Mouse (Mus musculus): ENCODE results near the gene Cd36. TPM values are rescaled to one million over a fixed set of nuclear protein-coding genes. Genes with fewer than 3 reads are reported as not detected.
"Not testable (repeated sequence)": the region's sequence is repeated elsewhere in the genome, so short reads cannot be mapped to it uniquely, and the experiment has no call there.

Gene Cd36
- polyA plus RNA-seq, 1 experiment: 17.0 TPM

- no peak for DNase-seq
- Histone ChIP-seq H3K36me3 (ENCODE audit: control insufficient read depth, insufficient read depth, low read length) (no peaks in the 10 kb centered on the region), H3K4me1 (replicated peaks; ENCODE audit: control insufficient read depth, insufficient read depth, low read length) (no peaks in the 10 kb centered on the region), H3K27ac (ENCODE audit: control insufficient read depth, insufficient read depth, low read length) (no peak overlapping the region), H3K27me3 (ENCODE audit: control insufficient read depth, insufficient read depth, low read length) (no peaks in the 10 kb centered on the region), H3K4me3 (ENCODE audit: control insufficient read depth, insufficient read depth, low read length) (no peak overlapping the region)
- 87% methylated on average over 5 of the region's 5 CpGs for WGBS
- no peak for TF ChIP-seq CTCF (IDR thresholded peaks at IDR 0.05; ENCODE audit: borderline replicate concordance, control insufficient read depth, extremely low read depth, insufficient read depth, low read length, poor library complexity)
- TF ChIP-seq POLR2A (IDR thresholded peaks at IDR 0.05; ENCODE audit: control insufficient read depth, extremely low read depth, insufficient read depth, low read length, poor library complexity): no peak
Measured at GRCm38 (mm10) chr5:17918966-17919365, 30.4 kb upstream of the Cd36 start.

- no peak for TF ChIP-seq POLR2A (IDR thresholded peaks at IDR 0.05; ENCODE audit: control insufficient read depth, extremely low read depth, insufficient read depth, low read length, poor library complexity)
- H3K4me1 ChIP-seq (replicated peaks; ENCODE audit: control insufficient read depth, insufficient read depth, low read length): no peaks in the 10 kb centered on the region
- 90% methylated on average over 7 of the region's 7 CpGs for WGBS
- DNase-seq: no peak
- H3K27ac ChIP-seq (ENCODE audit: control insufficient read depth, insufficient read depth, low read length): no peak overlapping the region
- no peaks in the 10 kb centered on the region for H3K36me3 ChIP-seq (ENCODE audit: control insufficient read depth, insufficient read depth, low read length)
- H3K4me3 ChIP-seq (ENCODE audit: control insufficient read depth, insufficient read depth, low read length): no peak overlapping the region
- no peaks in the 10 kb centered on the region for H3K27me3 ChIP-seq (ENCODE audit: control insufficient read depth, insufficient read depth, low read length)
Measured at GRCm38 (mm10) chr5:17904766-17905165, 16.2 kb upstream of the Cd36 start.

GRCm38 (mm10) chr5:17898948-17899347 is 10.3 kb upstream of the Cd36 start:
- no peak overlapping the region for H3K27ac ChIP-seq (ENCODE audit: control insufficient read depth, insufficient read depth, low read length)
- H3K36me3 ChIP-seq (ENCODE audit: control insufficient read depth, insufficient read depth, low read length): no peaks in the 10 kb centered on the region
- H3K4me1 ChIP-seq (replicated peaks; ENCODE audit: control insufficient read depth, insufficient read depth, low read length): no peaks in the 10 kb centered on the region
- no peak for DNase-seq
- TF ChIP-seq POLR2A (IDR thresholded peaks at IDR 0.05; ENCODE audit: control insufficient read depth, extremely low read depth, insufficient read depth, low read length, poor library complexity) (no peak), CTCF (IDR thresholded peaks at IDR 0.05; ENCODE audit: borderline replicate concordance, control insufficient read depth, extremely low read depth, insufficient read depth, low read length, poor library complexity) (no peak)
- no peaks in the 10 kb centered on the region for H3K27me3 ChIP-seq (ENCODE audit: control insufficient read depth, insufficient read depth, low read length)
- H3K4me3 ChIP-seq (ENCODE audit: control insufficient read depth, insufficient read depth, low read length): no peak overlapping the region
- WGBS: 36% methylated on average over 3 of the region's 3 CpGs

- H3K27ac ChIP-seq (ENCODE audit: control insufficient read depth, insufficient read depth, low read length): not testable (repeated sequence)
Measured at GRCm38 (mm10) chr5:17897641-17898040, 9.0 kb upstream of the Cd36 start.

GRCm38 (mm10) chr5:17893577-17894172 is 5.1 kb upstream of the Cd36 start:
- H3K27ac ChIP-seq (ENCODE audit: control insufficient read depth, insufficient read depth, low read length): no peak overlapping the region

More at GRCm38 (mm10) chr5:17897641-17898040, 9.0 kb upstream of the Cd36 start:
- not testable (repeated sequence) for H3K4me3 ChIP-seq (ENCODE audit: control insufficient read depth, insufficient read depth, low read length); H3K27me3 ChIP-seq (ENCODE audit: control insufficient read depth, insufficient read depth, low read length); H3K36me3 ChIP-seq (ENCODE audit: control insufficient read depth, insufficient read depth, low read length); H3K4me1 ChIP-seq (replicated peaks; ENCODE audit: control insufficient read depth, insufficient read depth, low read length); DNase-seq
- 96% methylated on average over 5 of the region's 5 CpGs for WGBS

GRCm38 (mm10) chr5:17889291-17889690 is 690 bp upstream of the Cd36 start:
- Histone ChIP-seq H3K36me3 (ENCODE audit: control insufficient read depth, insufficient read depth, low read length) (no peaks in the 10 kb centered on the region), H3K4me3 (ENCODE audit: control insufficient read depth, insufficient read depth, low read length) (no peak overlapping the region), H3K27ac (ENCODE audit: control insufficient read depth, insufficient read depth, low read length) (no peak overlapping the region), H3K27me3 (ENCODE audit: control insufficient read depth, insufficient read depth, low read length) (no peaks in the 10 kb centered on the region), H3K4me1 (replicated peaks; ENCODE audit: control insufficient read depth, insufficient read depth, low read length) (no peaks in the 10 kb centered on the region)
- TF ChIP-seq CTCF (IDR thresholded peaks at IDR 0.05; ENCODE audit: borderline replicate concordance, control insufficient read depth, extremely low read depth, insufficient read depth, low read length, poor library complexity) (no peak), POLR2A (IDR thresholded peaks at IDR 0.05; ENCODE audit: control insufficient read depth, extremely low read depth, insufficient read depth, low read length, poor library complexity) (no peak)
- no peak for DNase-seq
- WGBS: 89% methylated on average over 1 of the region's 1 CpGs

More at GRCm38 (mm10) chr5:17893577-17894172, 5.1 kb upstream of the Cd36 start:
- DNase-seq: no peak
- H3K27me3 ChIP-seq (ENCODE audit: control insufficient read depth, insufficient read depth, low read length): no peaks in the 10 kb centered on the region
- no peak for TF ChIP-seq CTCF (IDR thresholded peaks at IDR 0.05; ENCODE audit: borderline replicate concordance, control insufficient read depth, extremely low read depth, insufficient read depth, low read length, poor library complexity)
- TF ChIP-seq POLR2A (IDR thresholded peaks at IDR 0.05; ENCODE audit: control insufficient read depth, extremely low read depth, insufficient read depth, low read length, poor library complexity): no peak
- no peaks in the 10 kb centered on the region for H3K4me1 ChIP-seq (replicated peaks; ENCODE audit: control insufficient read depth, insufficient read depth, low read length)
- no peak overlapping the region for H3K4me3 ChIP-seq (ENCODE audit: control insufficient read depth, insufficient read depth, low read length)
- no peaks in the 10 kb centered on the region for H3K36me3 ChIP-seq (ENCODE audit: control insufficient read depth, insufficient read depth, low read length)
- 86% methylated on average over 2 of the region's 2 CpGs for WGBS

- no peak for DNase-seq
- TF ChIP-seq POLR2A (IDR thresholded peaks at IDR 0.05; ENCODE audit: control insufficient read depth, extremely low read depth, insufficient read depth, low read length, poor library complexity): no peak
- TF ChIP-seq CTCF (IDR thresholded peaks at IDR 0.05; ENCODE audit: borderline replicate concordance, control insufficient read depth, extremely low read depth, insufficient read depth, low read length, poor library complexity): no peak
- no peaks in the 10 kb centered on the region for H3K4me1 ChIP-seq (replicated peaks; ENCODE audit: control insufficient read depth, insufficient read depth, low read length)
- no peak overlapping the region for H3K27ac ChIP-seq (ENCODE audit: control insufficient read depth, insufficient read depth, low read length)
- H3K4me3 ChIP-seq (ENCODE audit: control insufficient read depth, insufficient read depth, low read length): no peak overlapping the region
- H3K36me3 ChIP-seq (ENCODE audit: control insufficient read depth, insufficient read depth, low read length): no peaks in the 10 kb centered on the region
- 95% methylated on average over 3 of the region's 3 CpGs for WGBS
- no peaks in the 10 kb centered on the region for H3K27me3 ChIP-seq (ENCODE audit: control insufficient read depth, insufficient read depth, low read length)
Measured at GRCm38 (mm10) chr5:17886377-17886776, 2.2 kb downstream of the Cd36 start.
